Mouse (Mus musculus) testis, adult 2 months (tissue): Measurements from ENCODE around the gene Id3. TPM values are rescaled to one million over a fixed set of nuclear protein-coding genes. Genes with fewer than 3 reads are reported as not detected.

ENCODE experiments used
- H3K27ac ChIP-seq: fragments of 200-500 bp; 2 replicates; pipeline ENCODE4 v1.5.1; 2012; ENCODE audit warnings: low read depth, low read length; ENCODE audit not compliant: control insufficient read depth, insufficient read depth
- H3K27me3 ChIP-seq: fragments of 200-500 bp; 2 replicates; pipeline ENCODE4 v1.6.1; 2012; ENCODE audit warnings: mild to moderate bottlenecking, low read length, moderate library complexity; ENCODE audit not compliant: control insufficient read depth, insufficient read depth
- H3K36me3 ChIP-seq: fragments of 200-500 bp; 2 replicates; pipeline ENCODE4 v1.6.1; 2012; ENCODE audit warnings: mild to moderate bottlenecking, low read length; ENCODE audit not compliant: control insufficient read depth, insufficient read depth
- H3K4me1 ChIP-seq: fragments of 200-500 bp; 2 replicates; pipeline ENCODE4 v1.6.1; 2012; ENCODE audit warnings: low read length; ENCODE audit not compliant: control insufficient read depth, insufficient read depth
- H3K4me3 ChIP-seq: fragments of 200-500 bp; 2 replicates; pipeline ENCODE4 v1.5.1; 2012; ENCODE audit warnings: low read depth, mild to moderate bottlenecking, low read length, moderate library complexity, mixed read lengths; ENCODE audit not compliant: control insufficient read depth
- CTCF ChIP-seq: fragments of 200-500 bp; IDR thresholded peaks from 2 replicates; pipeline ENCODE4 v1.5.1; 2012; ENCODE audit warnings: low read depth, mild to moderate bottlenecking, inconsistent platforms, low read length, moderate library complexity; ENCODE audit not compliant: control insufficient read depth, insufficient read depth, insufficient replicate concordance
- POLR2A ChIP-seq: fragments of 200-500 bp; IDR thresholded peaks from 2 replicates; pipeline ENCODE4 v1.6.1; 2012; ENCODE audit warnings: low read depth, mild to moderate bottlenecking, inconsistent platforms, low read length, moderate library complexity; ENCODE audit not compliant: control insufficient read depth
- polyA plus RNA-seq: library from polyadenylated mRNA; depleted of rRNA; stranded (reverse); fragments of >200 nt; gene quantifications from 2 replicates; pipeline ENCODE4 v1.2.3, GENCODE M21; 2012

The Id3 gene
- polyA plus RNA-seq, 1 experiment, result 8.0 TPM

DNA sequence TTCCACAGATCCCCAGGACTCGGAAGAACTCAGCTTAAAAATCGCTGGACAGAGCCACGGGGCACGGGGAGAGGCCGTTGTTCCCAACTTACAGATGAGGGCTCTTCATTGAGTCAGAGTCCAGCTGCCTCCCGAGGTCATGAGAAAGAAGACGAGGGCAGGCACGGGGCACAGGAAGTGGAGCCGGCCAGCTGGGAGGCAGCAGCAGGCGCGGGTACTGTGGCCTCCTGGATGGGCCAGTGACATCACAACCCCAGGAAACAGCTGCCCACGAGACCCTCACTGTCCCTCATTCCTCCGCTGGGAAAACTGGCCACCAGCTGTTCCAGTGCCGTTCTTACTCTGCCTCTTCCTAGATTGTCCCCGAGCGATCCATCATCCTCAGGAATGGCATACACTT, 23.3 kb upstream of the Id3 start:
- peaks cover 2% of the 10 kb centered on the region for H3K4me1 ChIP-seq
- no peak for TF ChIP-seq POLR2A
- no peak for TF ChIP-seq CTCF
- H3K27me3 ChIP-seq, result no peaks in the 10 kb centered on the region
- H3K27ac ChIP-seq, result no peak overlapping the region
- H3K36me3 ChIP-seq, result no peaks in the 10 kb centered on the region
- H3K4me3 ChIP-seq, result no peak overlapping the region

DNA sequence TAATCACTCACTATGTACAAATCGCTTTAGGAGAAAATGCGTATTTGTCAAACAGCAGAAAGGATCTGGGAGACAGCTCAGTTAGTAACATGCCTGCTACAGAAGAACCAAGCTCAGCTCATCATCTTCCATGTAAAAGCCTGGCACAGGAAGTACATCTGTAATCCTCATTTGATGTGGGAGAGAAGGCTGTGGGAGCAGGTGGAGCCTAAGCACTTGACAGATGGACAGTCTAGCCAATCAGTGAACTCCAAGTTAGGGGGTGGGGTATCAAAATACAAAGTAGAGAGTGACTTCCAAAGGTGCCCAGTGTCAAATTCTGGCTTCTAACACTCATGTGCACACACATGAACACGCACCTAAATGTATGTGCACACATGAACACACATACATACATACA, 22.1 kb upstream of the Id3 start:
- no peaks in the 10 kb centered on the region for H3K27me3 ChIP-seq
- no peaks in the 10 kb centered on the region for H3K36me3 ChIP-seq
- TF ChIP-seq POLR2A (no peak), CTCF (no peak)
- H3K27ac ChIP-seq, result no peak overlapping the region
- H3K4me3 ChIP-seq, result no peak overlapping the region
- H3K4me1 ChIP-seq, result peaks cover 2% of the 10 kb centered on the region; the same call in 1 of the 2 replicates

DNA sequence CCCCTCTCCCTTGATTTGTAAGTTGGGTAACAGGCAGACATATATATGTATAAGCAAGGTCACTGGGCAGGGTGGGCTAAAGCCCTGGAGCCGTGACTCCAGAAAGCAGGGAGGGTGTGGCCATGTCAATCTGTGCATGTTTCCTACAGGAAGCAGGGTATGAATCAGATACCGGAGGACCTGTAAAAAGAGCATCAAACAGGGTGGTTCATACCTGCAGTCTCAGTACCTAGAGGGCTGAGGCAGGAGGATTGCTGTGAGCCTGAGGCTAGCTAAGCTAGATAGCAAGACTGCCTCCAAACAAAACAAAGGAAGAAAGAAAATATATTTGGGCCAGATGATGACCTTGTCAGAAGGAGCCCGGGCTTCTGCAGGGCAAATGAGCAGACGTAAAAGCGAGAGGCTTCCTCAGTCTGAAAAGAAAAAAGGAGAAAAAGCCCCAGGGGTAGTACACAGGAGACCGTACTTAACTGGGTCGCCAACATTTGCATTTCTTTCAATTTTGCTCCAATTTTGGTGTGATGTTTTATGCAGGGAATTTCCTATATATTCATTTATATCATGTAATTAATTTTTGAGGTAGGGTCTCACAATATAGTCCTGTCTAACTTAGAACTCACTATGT, 21.3 kb upstream of the Id3 start:
- TF ChIP-seq CTCF, result no peak
- no peak for TF ChIP-seq POLR2A
- Histone ChIP-seq H3K27me3 (no peaks in the 10 kb centered on the region), H3K27ac (no peak overlapping the region), H3K36me3 (no peaks in the 10 kb centered on the region), H3K4me3 (no peak overlapping the region), H3K4me1 (no peaks in the 10 kb centered on the region; the same call in 1 of the 2 replicates)

DNA sequence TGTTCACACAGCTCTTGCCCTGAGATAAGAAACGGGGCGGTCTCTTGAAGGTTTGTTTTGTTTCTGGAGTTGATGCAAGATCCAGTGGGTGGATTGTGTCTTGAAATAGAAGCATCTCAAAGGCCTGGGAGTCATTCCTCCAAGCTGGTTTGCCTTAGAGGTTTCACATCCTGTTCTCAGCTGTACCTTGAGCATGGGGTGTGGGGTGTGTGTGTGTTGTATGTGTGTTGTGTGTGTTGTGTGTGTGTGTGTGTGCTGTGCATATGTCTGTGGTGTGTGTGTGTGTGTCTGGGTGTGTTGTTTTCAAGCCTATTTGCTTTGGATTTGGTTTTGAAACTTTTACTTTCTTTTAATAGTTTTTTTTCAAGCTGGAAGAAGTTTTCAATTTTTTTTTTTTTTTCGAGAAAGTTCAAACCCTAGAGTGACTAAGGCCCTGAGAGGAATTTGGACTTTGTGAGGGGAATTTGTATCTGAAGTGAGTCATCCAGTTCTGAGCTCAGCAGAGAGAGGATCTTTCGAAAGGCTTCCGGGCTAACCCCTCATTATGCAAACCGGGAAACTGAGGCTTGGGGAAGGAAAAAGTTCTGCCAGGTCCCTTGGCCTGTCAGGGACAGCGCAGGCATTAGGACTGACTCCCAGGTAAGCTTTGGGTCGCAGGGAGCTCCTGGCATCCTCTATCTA, 20.0 kb upstream of the Id3 start:
- H3K36me3 ChIP-seq, result no peaks in the 10 kb centered on the region
- H3K4me3 ChIP-seq, result no peak overlapping the region
- H3K4me1 ChIP-seq, result no peaks in the 10 kb centered on the region
- peak overlapping the region; percentile 63 for H3K27ac ChIP-seq
- no peak for TF ChIP-seq CTCF
- TF ChIP-seq POLR2A, result no peak
- H3K27me3 ChIP-seq, result no peaks in the 10 kb centered on the region

DNA sequence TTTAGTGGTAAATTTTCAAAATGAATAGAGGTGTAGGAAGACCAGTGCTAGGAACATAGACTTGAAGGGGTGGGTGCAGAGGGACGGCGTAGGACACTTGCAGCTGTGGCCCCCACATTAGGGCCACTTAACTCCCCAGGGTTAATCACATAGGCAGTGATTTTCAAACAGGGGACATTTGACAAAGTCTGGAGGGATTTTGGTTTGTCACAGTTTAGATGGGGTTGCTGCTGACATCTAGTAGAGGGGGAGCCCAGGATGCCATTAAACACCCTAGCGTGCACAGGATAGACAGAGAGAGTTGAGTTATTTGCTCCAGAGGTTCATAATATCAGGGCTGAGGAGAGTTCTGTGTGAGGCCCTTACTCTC, 19.5 kb upstream of the Id3 start:
- Histone ChIP-seq H3K4me1 (no peaks in the 10 kb centered on the region), H3K27me3 (no peaks in the 10 kb centered on the region), H3K4me3 (no peak overlapping the region), H3K36me3 (no peaks in the 10 kb centered on the region), H3K27ac (no peak overlapping the region; the same call in 1 of the 2 replicates)
- no peak for TF ChIP-seq CTCF
- TF ChIP-seq POLR2A, result no peak

DNA sequence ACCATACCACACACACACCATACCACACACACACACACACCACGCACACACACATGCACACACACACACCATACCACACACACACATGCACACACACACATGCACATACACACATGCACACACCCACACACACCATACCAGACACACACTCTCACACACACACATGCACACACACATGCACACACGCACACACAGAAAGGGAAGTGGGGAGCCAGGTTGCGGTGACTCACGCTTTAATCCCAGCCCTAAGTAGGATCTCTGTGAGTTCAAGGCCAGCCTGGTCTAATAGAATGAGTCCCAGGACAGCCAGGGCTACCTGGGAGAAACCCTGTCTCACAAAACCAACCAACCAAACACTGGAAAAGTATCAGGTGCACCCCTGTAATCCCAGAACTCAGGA, 18.7 kb upstream of the Id3 start:
- TF ChIP-seq POLR2A, result no peak
- no peak for TF ChIP-seq CTCF
- no peaks in the 10 kb centered on the region for H3K36me3 ChIP-seq
- no peak overlapping the region for H3K4me3 ChIP-seq
- no peak overlapping the region for H3K27ac ChIP-seq
- no peaks in the 10 kb centered on the region for H3K27me3 ChIP-seq
- H3K4me1 ChIP-seq, result no peaks in the 10 kb centered on the region

DNA sequence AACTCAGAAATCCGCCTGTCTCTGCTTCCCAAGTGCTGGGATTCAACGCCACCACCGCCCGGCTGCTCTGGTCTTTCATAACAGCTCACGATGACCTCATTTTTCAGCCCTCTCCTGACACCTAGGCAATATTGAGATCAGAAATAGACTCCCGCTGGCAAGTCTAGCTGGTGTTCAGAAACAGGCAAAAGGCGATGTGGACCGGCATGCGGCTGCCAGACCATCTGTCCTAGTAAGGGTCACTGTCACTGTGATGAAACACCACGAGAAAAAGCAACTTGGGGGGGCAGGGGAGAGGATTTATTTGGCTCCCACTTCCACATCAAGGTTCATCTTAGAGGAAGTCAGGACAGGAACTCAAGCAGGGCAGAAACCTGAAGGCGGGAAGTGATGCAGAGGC, 17.8 kb upstream of the Id3 start:
- Histone ChIP-seq H3K27ac (no peak overlapping the region), H3K27me3 (no peaks in the 10 kb centered on the region), H3K4me3 (no peak overlapping the region), H3K36me3 (no peaks in the 10 kb centered on the region), H3K4me1 (no peaks in the 10 kb centered on the region)
- TF ChIP-seq POLR2A, result no peak
- no peak for TF ChIP-seq CTCF
